Mouse (Mus musculus) spleen, adult 2 months (tissue): ENCODE data around the gene Npas3. TPM values are rescaled to one million over a fixed set of nuclear protein-coding genes. Genes with fewer than 3 reads are reported as not detected.

Experiments
- DNase-seq, 2 experiments: peaks; one replicate each; pipeline versions ENCODE4 v3.0.0 to v3.0.0-alpha.2; 2012 to 2021; ENCODE audit warnings: low spot score in 2 of 2, low read depth in 1 of 2
- H3K27ac ChIP-seq: fragments of 200-500 bp; 2 replicates; pipeline ENCODE4 v1.5.1; 2012; ENCODE audit warnings: low read length, inconsistent platforms; ENCODE audit not compliant: insufficient read depth
- H3K27me3 ChIP-seq: fragments of 200-500 bp; 2 replicates; pipeline ENCODE4 v1.6.1; 2012; ENCODE audit warnings: mild to moderate bottlenecking, moderate library complexity, low read length, inconsistent platforms; ENCODE audit not compliant: control insufficient read depth, insufficient read depth
- H3K36me3 ChIP-seq: fragments of 200-500 bp; 2 replicates; pipeline ENCODE4 v1.6.1; 2012; ENCODE audit warnings: mild to moderate bottlenecking, low read length, inconsistent platforms; ENCODE audit not compliant: control insufficient read depth, insufficient read depth
- H3K4me1 ChIP-seq: fragments of 200-500 bp; 2 replicates; pipeline ENCODE4 v1.6.1; 2011; ENCODE audit warnings: inconsistent platforms; ENCODE audit not compliant: control insufficient read depth, insufficient read depth, insufficient read length
- H3K4me3 ChIP-seq: fragments of 200-500 bp; 2 replicates; pipeline ENCODE4 v1.5.1; 2011; ENCODE audit warnings: mild to moderate bottlenecking, inconsistent platforms; ENCODE audit not compliant: insufficient read depth, insufficient read length; ENCODE audit errors: extremely low read depth
- CTCF ChIP-seq: fragments of 200-500 bp; IDR thresholded peaks from 2 replicates; pipeline ENCODE4 v1.5.1; 2011; ENCODE audit warnings: mild to moderate bottlenecking, inconsistent platforms; ENCODE audit not compliant: insufficient read depth, insufficient read length, insufficient replicate concordance; ENCODE audit errors: extremely low read depth
- POLR2A ChIP-seq: fragments of 200-500 bp; IDR thresholded peaks from 2 replicates; pipeline ENCODE4 v1.6.1; 2011; ENCODE audit warnings: low read depth, low read length, inconsistent platforms
- WGBS: fragments of 180-500 bp; shearing (Covaris S2); methylation state at CpG from one replicate; pipeline ENCODE4 v1.1.7; 2018; 5-methylcytosine and 5-hydroxymethylcytosine counted together
- polyA plus RNA-seq: library from polyadenylated mRNA; depleted of rRNA; stranded (reverse); fragments of >200 nt; gene quantifications from 2 replicates; pipeline ENCODE4 v1.2.3, GENCODE M21; 2012

The Npas3 gene
- polyA plus RNA-seq, 1 experiment, result 0.26 TPM

DNA sequence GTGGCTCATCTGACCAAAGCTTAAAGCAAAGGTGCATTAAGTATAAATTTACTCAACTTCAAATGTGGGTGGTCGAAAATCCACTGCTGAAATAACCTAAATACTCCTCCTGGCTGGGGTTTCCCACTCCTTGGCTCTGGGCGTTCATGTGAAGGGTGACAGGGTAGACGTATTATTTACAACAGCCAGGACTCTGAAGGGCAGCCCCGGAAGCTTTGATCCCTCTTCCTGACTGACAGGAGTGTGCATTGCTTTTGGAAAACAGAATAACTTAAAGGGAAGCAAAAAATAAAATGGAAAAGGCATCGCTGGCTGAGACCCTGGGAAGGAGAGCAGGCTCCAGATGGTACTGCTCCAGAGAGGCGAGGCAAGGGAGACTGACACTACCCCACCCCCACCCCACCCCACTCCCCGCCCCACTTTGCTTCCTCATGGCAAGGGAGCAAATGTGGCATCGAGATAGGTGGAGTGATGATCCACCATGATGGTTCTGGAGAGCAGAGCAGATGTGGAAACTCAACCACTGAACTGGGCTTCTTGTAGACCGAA is 794.6 kb downstream of the Npas3 start:
- WGBS, result 73% methylated on average over 9 of the region's 9 CpGs
- Histone ChIP-seq H3K4me1 (no peaks in the 10 kb centered on the region), H3K27me3 (no peaks in the 10 kb centered on the region), H3K36me3 (no peaks in the 10 kb centered on the region), H3K27ac (no peak overlapping the region), H3K4me3 (no peak overlapping the region)
- no peak for TF ChIP-seq POLR2A
- no peak for TF ChIP-seq CTCF
- DNase-seq, result no peak

DNA sequence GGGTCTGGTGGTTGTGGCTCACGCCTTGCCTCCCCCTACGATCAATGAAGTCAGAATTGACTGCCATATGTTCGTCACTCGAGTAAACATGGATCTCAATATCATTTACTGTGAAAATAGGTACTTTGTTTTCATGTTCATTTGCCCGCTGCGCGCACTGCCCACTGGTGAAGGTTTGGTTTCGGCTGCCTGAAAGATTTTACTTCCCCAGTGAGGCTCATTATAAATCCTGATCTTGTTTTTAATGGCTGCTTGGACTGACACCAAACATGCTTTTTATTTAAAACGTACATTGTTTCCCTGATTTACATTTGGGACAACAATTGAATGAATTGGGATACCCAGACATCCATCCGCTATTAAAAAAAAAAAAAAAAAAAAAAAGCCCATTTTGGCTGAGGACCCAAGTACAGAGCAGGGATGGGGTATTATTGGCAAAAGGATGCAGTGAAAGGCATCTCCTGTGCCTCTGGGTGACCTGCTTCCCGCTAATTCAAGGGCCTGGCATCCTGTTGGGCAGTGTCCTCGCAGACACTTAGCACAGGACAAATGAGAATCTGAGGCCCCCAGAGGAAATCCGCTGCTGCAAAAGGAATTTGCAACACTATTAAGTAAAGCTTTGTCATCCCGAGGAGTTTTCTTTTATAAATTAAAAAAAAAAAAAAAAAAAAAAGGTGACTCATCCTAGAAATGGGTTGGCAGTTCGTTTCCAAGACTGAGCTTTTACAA is 796.3 kb downstream of the Npas3 start:
- TF ChIP-seq CTCF (no peak), POLR2A (no peak)
- H3K4me1 ChIP-seq, result no peaks in the 10 kb centered on the region
- 80% methylated on average over 15 of the region's 15 CpGs for WGBS
- no peaks in the 10 kb centered on the region for H3K27me3 ChIP-seq
- no peak overlapping the region for H3K4me3 ChIP-seq
- H3K27ac ChIP-seq, result no peak overlapping the region
- DNase-seq, result no peak
- H3K36me3 ChIP-seq, result no peaks in the 10 kb centered on the region

DNA sequence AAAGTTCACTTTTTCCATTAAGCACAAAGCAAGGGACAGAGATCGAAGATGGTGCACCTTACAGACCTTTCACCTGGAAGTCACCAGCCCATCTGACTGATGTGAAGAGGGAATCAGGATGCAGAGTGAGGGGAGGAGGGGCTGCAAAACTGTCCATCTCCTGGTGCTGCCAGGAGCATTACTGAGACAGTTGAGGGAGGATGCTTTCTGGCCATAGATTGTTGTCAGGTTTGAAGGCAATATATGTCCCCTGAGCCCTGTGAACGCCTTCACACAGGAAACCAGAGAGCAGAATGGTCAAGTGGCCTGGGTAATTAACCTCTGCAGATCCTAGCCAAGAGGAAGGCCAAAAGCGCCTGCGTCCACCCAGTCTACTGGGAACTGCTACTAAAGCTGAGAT is 796.9 kb downstream of the Npas3 start:
- WGBS, result 74% methylated on average over 4 of the region's 4 CpGs
- Histone ChIP-seq H3K36me3 (no peaks in the 10 kb centered on the region), H3K4me3 (no peak overlapping the region), H3K27me3 (no peaks in the 10 kb centered on the region), H3K27ac (no peak overlapping the region), H3K4me1 (no peaks in the 10 kb centered on the region)
- TF ChIP-seq POLR2A, result no peak
- no peak for TF ChIP-seq CTCF
- DNase-seq, result no peak

DNA sequence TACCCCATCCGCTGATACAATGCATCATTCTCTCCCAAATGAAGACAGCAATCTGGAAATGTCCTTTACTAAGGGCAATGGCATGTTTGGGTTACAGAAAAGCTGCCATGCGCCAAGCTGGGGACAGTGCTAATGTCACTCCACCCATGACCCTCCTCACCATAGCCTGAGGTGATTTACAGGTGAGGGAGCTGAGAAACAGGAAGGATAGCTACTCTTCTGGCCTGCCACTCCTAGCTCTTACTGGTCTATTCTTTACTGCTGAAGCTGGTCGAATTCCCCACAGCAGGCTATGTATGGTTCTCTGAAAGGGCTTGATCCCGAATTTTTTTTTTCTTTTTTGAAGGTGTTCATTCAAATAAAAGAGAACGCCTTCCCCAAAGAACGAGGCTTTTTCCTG is 798.3 kb downstream of the Npas3 start:
- Histone ChIP-seq H3K4me1 (no peaks in the 10 kb centered on the region), H3K36me3 (no peaks in the 10 kb centered on the region), H3K27me3 (no peaks in the 10 kb centered on the region), H3K4me3 (no peak overlapping the region), H3K27ac (no peak overlapping the region)
- no peak for DNase-seq
- no peak for TF ChIP-seq CTCF
- TF ChIP-seq POLR2A, result no peak
- WGBS, result 81% methylated on average over 6 of the region's 6 CpGs

DNA sequence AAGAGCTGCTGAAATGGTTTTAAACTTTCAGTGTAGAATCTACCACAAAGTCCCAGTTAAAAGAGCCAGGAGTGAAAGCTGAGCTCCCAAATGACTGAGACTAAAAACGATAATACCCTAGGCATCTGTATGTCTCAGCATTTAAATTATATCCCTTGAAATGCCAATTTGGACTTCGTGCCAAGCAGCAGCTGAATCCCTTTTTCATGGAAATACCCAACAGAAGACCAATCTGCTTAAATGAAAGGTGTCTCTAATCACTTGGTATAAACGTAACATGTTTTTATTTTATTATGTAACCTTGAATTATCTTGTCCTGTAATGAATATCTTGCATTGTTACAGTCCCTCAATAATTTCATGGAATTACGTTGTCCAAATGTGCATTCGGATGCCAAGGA is 799.6 kb downstream of the Npas3 start:
- H3K27ac ChIP-seq, result no peak overlapping the region

DNA sequence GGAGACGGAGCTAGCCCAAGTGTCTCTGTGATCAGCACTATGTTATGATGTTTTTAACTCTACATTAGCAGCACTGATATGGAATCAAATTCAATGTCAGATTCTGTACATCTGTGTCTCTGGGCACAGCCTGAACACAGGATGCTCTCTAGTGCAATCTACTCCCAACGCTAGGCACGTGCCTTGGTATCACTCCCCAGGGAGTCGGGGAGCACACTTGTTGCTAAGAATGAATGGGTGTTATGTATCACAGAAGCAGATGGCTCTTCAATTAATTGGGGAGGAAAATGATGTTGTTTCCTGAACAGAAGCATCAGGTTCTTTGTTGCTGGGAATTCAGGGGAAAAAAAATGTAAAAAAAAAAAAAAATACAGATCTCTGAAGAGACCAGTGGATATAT is 801.4 kb downstream of the Npas3 start:
- Histone ChIP-seq H3K27ac (no peak overlapping the region), H3K4me1 (no peaks in the 10 kb centered on the region), H3K27me3 (no peaks in the 10 kb centered on the region), H3K4me3 (no peak overlapping the region), H3K36me3 (no peaks in the 10 kb centered on the region)
- no peak for TF ChIP-seq POLR2A
- no peak for TF ChIP-seq CTCF
- DNase-seq, result no peak
- WGBS, result 83% methylated on average over 4 of the region's 4 CpGs

More for the DNA sequence above, 799.6 kb downstream of the Npas3 start:
- TF ChIP-seq CTCF (no peak), POLR2A (no peak)
- WGBS, result 86% methylated on average over 5 of the region's 5 CpGs
- H3K27me3 ChIP-seq, result no peaks in the 10 kb centered on the region
- H3K4me1 ChIP-seq, result no peaks in the 10 kb centered on the region
- no peaks in the 10 kb centered on the region for H3K36me3 ChIP-seq
- no peak for DNase-seq
- no peak overlapping the region for H3K4me3 ChIP-seq

DNA sequence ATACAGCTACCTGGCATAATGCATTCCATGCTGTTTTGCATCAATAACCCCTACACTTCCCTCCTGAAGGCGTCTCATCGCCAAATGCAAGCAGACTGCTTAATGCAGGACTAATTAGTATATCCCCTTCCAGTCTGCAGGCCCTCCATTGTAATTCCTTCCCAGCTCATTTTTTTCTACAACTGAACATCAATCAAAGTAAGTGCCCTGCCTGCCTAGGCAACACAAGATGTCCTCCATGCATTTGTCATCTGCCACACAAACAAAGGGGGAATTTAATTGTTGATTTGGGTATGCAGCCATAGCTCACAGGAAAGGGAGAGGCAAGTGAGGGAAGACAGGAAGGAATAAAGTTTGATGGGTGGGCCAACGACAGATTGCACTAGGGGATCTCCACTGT is 804.5 kb downstream of the Npas3 start:
- 71% methylated on average over 3 of the region's 3 CpGs for WGBS
- no peak for TF ChIP-seq CTCF
- no peak for TF ChIP-seq POLR2A
- H3K27ac ChIP-seq, result no peak overlapping the region
- no peaks in the 10 kb centered on the region for H3K4me1 ChIP-seq
- H3K36me3 ChIP-seq, result no peaks in the 10 kb centered on the region
- DNase-seq, result no peak
- no peak overlapping the region for H3K4me3 ChIP-seq
- H3K27me3 ChIP-seq, result no peaks in the 10 kb centered on the region
